Mouse (Mus musculus): ENCODE data around the gene Apbb2. TPM values are rescaled to one million over a fixed set of nuclear protein-coding genes. Genes with fewer than 3 reads are reported as not detected.

The Apbb2 gene
- total and polyA plus RNA-seq, 3 experiments: 0.34 to 0.40 (median 0.34) TPM

DNA sequence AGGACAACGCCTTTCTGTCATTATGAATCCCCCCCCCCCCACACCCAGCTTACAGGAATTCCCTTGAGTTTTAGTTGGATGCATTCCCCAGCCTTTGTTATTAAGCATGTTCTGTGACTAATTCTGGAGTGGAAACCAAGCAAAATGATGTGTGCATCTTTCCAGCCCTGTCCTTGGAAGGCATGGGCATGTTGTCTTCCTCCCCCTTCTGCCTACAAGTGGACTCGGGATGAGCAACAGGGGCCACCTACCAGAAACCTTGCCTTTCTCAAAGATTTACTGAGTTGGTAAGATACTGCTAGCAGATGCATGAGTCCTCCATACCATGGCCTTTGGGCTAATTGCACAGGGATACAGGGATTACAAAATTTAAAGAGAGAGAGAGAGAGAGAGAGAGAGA, 359.6 kb downstream of the Apbb2 start:
- Histone ChIP-seq H3K9ac (ENCODE audit: insufficient read depth, low read depth) (no peak overlapping the region), H3K9me3 (replicated peaks; ENCODE audit: low read length) (no peaks in the 10 kb centered on the region), H3K27ac (ENCODE audit: insufficient read depth, low read depth) (no peak overlapping the region), H3K4me3 (replicated peaks in 1 of 3; ENCODE audit: low read depth in 2 of 3, low read length in 2 of 3, poor library complexity in 1 of 3) (no peak overlapping the region), H3K4me1 (ENCODE audit: control insufficient read depth in 1 of 2, insufficient read depth in 2 of 2) (no peaks in the 10 kb centered on the region; a peak in 1 of 4 replicates), H3K36me3 (replicated peaks in 1 of 2; ENCODE audit: control insufficient read depth in 1 of 2, insufficient read depth in 1 of 2, low read length in 1 of 2) (no peaks in the 10 kb centered on the region), H3K27me3 (replicated peaks) (no peaks in the 10 kb centered on the region), H3K4me2 (ENCODE audit: insufficient read depth, low read depth, poor library complexity, severe bottlenecking) (peak overlapping the region; percentile 26; the same call in 1 of the 2 replicates), H3K79me2 (replicated peaks; ENCODE audit: control insufficient read depth, extremely low read depth, insufficient read depth, poor library complexity, severe bottlenecking) (no peaks in the 10 kb centered on the region)
- dilution Hi-C loops (cut with MboI; ENCODE audit: extremely low pct_ligation_motif_present, extremely low pct_unique_long_range_greater_than_20kb, low sequenced_read_pairs) (no loop called here), in situ Hi-C loops (cut with MboI; ENCODE audit: low pct_ligation_motif_present, low pct_unique_long_range_greater_than_20kb, low sequenced_read_pairs) (no loop called here)
- TF ChIP-seq JUND (conservative IDR thresholded peaks at IDR 0.05; ENCODE audit: low read depth, low read length) (no peak), CHD2 (IDR thresholded peaks at IDR 0.05; ENCODE audit: low read length) (no peak), ZKSCAN1 (IDR thresholded peaks at IDR 0.05; ENCODE audit: borderline replicate concordance, low read depth, low read length) (no peak), ETS1 (conservative IDR thresholded peaks at IDR 0.05; ENCODE audit: low read depth, low read length) (no peak), CHD1 (IDR thresholded peaks at IDR 0.05; ENCODE audit: low read depth, low read length) (no peak), USF1 (IDR thresholded peaks at IDR 0.05; ENCODE audit: low read depth, low read length) (no peak), NELFE (IDR thresholded peaks at IDR 0.05; ENCODE audit: low read depth, low read length) (no peak), ZC3H11A (IDR thresholded peaks at IDR 0.05; ENCODE audit: low read depth, low read length) (no peak), USF2 (conservative IDR thresholded peaks at IDR 0.05; ENCODE audit: low read depth, low read length) (no peak), ZMIZ1 (IDR thresholded peaks at IDR 0.05; ENCODE audit: low read depth, low read length) (no peak), RAD21 (IDR thresholded peaks at IDR 0.05; ENCODE audit: low read depth, low read length) (no peak), JUN (IDR thresholded peaks at IDR 0.05; ENCODE audit: insufficient read depth, low read depth, low read length) (no peak), POLR2A (IDR thresholded peaks at IDR 0.05; ENCODE audit: low read depth, low read length) (no peak)
- DNase-seq (ENCODE audit: extremely low read depth): no peak

DNA sequence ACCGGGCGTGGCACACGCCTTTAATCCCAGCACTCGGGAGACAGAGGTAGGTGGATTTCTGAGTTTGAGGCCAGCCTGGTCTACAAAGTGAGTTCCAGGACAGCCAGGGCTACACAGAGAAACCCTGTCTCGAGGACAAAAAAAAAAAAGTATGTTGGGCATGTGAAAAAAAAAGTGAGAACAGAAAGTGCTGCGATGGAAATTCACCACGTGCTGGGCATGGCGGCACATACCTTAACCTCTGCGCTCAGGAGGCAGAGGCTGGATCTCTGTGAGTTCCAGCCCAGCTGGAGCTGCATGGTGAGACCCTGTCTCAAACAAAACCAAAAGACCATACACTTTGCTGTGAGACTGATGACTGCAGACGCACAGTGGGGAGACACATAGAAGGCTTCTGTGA, 363.5 kb downstream of the Apbb2 start:
- H3K9ac ChIP-seq (ENCODE audit: insufficient read depth, low read depth): no peak overlapping the region
- H3K36me3 ChIP-seq (replicated peaks in 1 of 2; ENCODE audit: control insufficient read depth in 1 of 2, insufficient read depth in 1 of 2, low read length in 1 of 2): no peaks in the 10 kb centered on the region
- DNase-seq (ENCODE audit: extremely low read depth): no peak
- H3K27ac ChIP-seq (ENCODE audit: insufficient read depth, low read depth): no peak overlapping the region
- no peak overlapping the region for H3K4me2 ChIP-seq (ENCODE audit: insufficient read depth, low read depth, poor library complexity, severe bottlenecking)
- no peaks in the 10 kb centered on the region for H3K79me2 ChIP-seq (replicated peaks; ENCODE audit: control insufficient read depth, extremely low read depth, insufficient read depth, poor library complexity, severe bottlenecking)
- no peaks in the 10 kb centered on the region for H3K27me3 ChIP-seq (replicated peaks)
- in situ Hi-C loops (cut with MboI; ENCODE audit: low pct_ligation_motif_present, low pct_unique_long_range_greater_than_20kb, low sequenced_read_pairs) (no loop called here), dilution Hi-C loops (cut with MboI; ENCODE audit: extremely low pct_ligation_motif_present, extremely low pct_unique_long_range_greater_than_20kb, low sequenced_read_pairs) (no loop called here)
- peaks cover 5% of the 10 kb centered on the region for H3K9me3 ChIP-seq (replicated peaks; ENCODE audit: low read length)
- H3K4me3 ChIP-seq (replicated peaks in 1 of 3; ENCODE audit: low read depth in 2 of 3, low read length in 2 of 3, poor library complexity in 1 of 3): no peak overlapping the region
- TF ChIP-seq USF1 (IDR thresholded peaks at IDR 0.05; ENCODE audit: low read depth, low read length) (no peak), BHLHE40 (IDR thresholded peaks at IDR 0.05; ENCODE audit: low read depth, low read length) (peak; percentile 74), MEF2A (IDR thresholded peaks at IDR 0.05; ENCODE audit: borderline replicate concordance, low read depth, low read length) (no peak), ZNF384 (IDR thresholded peaks at IDR 0.05; ENCODE audit: low read depth, low read length) (peak; percentile 69), MAFK (IDR thresholded peaks at IDR 0.05; ENCODE audit: insufficient replicate concordance, low read length) (no peak), JUN (IDR thresholded peaks at IDR 0.05; ENCODE audit: insufficient read depth, low read depth, low read length) (no peak), TCF12 (IDR thresholded peaks at IDR 0.05; ENCODE audit: low read depth, low read length) (no peak), NELFE (IDR thresholded peaks at IDR 0.05; ENCODE audit: low read depth, low read length) (no peak)
- H3K4me1 ChIP-seq (ENCODE audit: control insufficient read depth in 1 of 2, insufficient read depth in 2 of 2): no peaks in the 10 kb centered on the region; a peak in 1 of 4 replicates

All from CH12.LX (cell line).